Mouse (Mus musculus) C2C12 (cell line): Measurements from ENCODE around the gene 4930404H24Rik. TPM values are rescaled to one million over a fixed set of nuclear protein-coding genes. Genes with fewer than 3 reads are reported as not detected.
"Not testable (repeated sequence)": the region's sequence is repeated elsewhere in the genome, so short reads cannot be mapped to it uniquely, and the experiment has no call there.

Experiments
- H3K27me3 ChIP-seq: one replicate; pipeline ENCODE4 v1.6.1; 2011; ENCODE audit not compliant: control insufficient read depth, insufficient read depth, insufficient read length
- H3K36me3 ChIP-seq: one replicate; pipeline ENCODE4 v1.6.1; 2011; ENCODE audit not compliant: control insufficient read depth, insufficient read depth
- H3K4me3 ChIP-seq: one replicate; pipeline ENCODE4 v1.5.1; 2011; ENCODE audit warnings: mild to moderate bottlenecking, control low read depth; ENCODE audit not compliant: poor library complexity, insufficient read depth, severe bottlenecking
- H3K79me2 ChIP-seq: one replicate; pipeline ENCODE4 v1.6.1; 2011; ENCODE audit not compliant: control insufficient read depth, insufficient read depth
- H3K79me3 ChIP-seq: one replicate; pipeline ENCODE4 v1.6.1; 2011; ENCODE audit warnings: low read depth, control low read depth
- H3ac ChIP-seq: one replicate; pipeline ENCODE3; 2011; ENCODE audit warnings: low read depth; ENCODE audit not compliant: control insufficient read depth, insufficient read length
- CEBPB ChIP-seq: IDR thresholded peaks from one replicate; pipeline ENCODE4 v1.6.1; 2011; ENCODE audit warnings: low read depth, mild to moderate bottlenecking, control low read depth, moderate library complexity
- CTCF ChIP-seq: IDR thresholded peaks from one replicate; pipeline ENCODE4 v1.5.1; 2011; ENCODE audit not compliant: control insufficient read depth, insufficient read depth, insufficient read length
- FOSL1 ChIP-seq: IDR thresholded peaks from one replicate; pipeline ENCODE4 v1.8.0; 2011; ENCODE audit warnings: mild to moderate bottlenecking, low read length; ENCODE audit not compliant: poor library complexity, insufficient read depth, severe bottlenecking
- MAX ChIP-seq: IDR thresholded peaks from one replicate; pipeline ENCODE4 v1.6.1; 2011; ENCODE audit warnings: mild to moderate bottlenecking, control low read depth
- MYOD1 ChIP-seq: IDR thresholded peaks from one replicate; pipeline ENCODE4 v1.6.1; 2011; ENCODE audit warnings: low read depth; ENCODE audit not compliant: control insufficient read depth, insufficient read length
- MYOG ChIP-seq: IDR thresholded peaks from one replicate; pipeline ENCODE4 v1.6.1; 2011; ENCODE audit not compliant: control insufficient read depth, insufficient read length; ENCODE audit errors: extremely low read depth
- USF1 ChIP-seq: IDR thresholded peaks from one replicate; pipeline ENCODE4 v1.6.1; 2011; ENCODE audit warnings: low read depth, mild to moderate bottlenecking, control low read depth, moderate library complexity
- polyA plus RNA-seq: library from polyadenylated mRNA; unstranded; fragments of >200 nt; fragmentation: generic; extraction: Trizol; gene quantifications from one replicate; pipeline ENCODE4 v1.2.1, GENCODE M21; 2012; ENCODE audit warnings: missing spikeins

The 4930404H24Rik gene
- polyA plus RNA-seq, 1 experiment = not detected

DNA sequence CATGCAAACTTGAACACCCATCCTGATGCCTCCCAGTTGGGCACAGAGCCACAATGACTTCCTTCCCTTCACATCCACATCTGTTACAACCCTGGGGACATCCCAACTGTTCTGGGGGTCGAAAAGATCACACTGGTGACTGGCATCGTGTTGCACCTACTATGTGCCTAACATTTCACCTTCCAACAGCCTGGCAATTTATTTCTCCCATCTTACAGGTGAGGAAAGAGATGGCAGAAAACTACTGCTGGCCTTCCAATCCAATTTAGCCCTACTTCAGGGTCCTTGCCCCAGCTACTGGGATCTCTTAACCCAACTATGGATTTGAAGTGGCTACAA lies 772 bp downstream of the 4930404H24Rik start:
- Histone ChIP-seq H3ac (no peak overlapping the region), H3K27me3 (no peaks in the 10 kb centered on the region), H3K4me3 (no peak overlapping the region), H3K79me2 (no peaks in the 10 kb centered on the region), H3K36me3 (no peaks in the 10 kb centered on the region), H3K79me3 (no peaks in the 10 kb centered on the region)
- TF ChIP-seq FOSL1 (no peak), CTCF (no peak), MYOD1 (peak; percentile 7), CEBPB (no peak)

- Histone ChIP-seq H3K79me3 (no peaks in the 10 kb centered on the region), H3K27me3 (no peaks in the 10 kb centered on the region), H3K4me3 (no peak overlapping the region), H3K36me3 (no peaks in the 10 kb centered on the region), H3K79me2 (no peaks in the 10 kb centered on the region), H3ac (no peak overlapping the region)
- TF ChIP-seq MYOD1 = no peak
- no peak for TF ChIP-seq MAX
- TF ChIP-seq USF1 = no peak
- TF ChIP-seq FOSL1 = no peak
- TF ChIP-seq CEBPB = no peak
- TF ChIP-seq MYOG = no peak
- TF ChIP-seq CTCF = no peak
These were observed 1.2 kb downstream of the 4930404H24Rik start for GRCm38 (mm10) chr2:153493781-153494292.

GRCm38 (mm10) chr2:153494293-153494811 lies 1.8 kb downstream of the 4930404H24Rik start:
- Histone ChIP-seq H3K4me3 (no peak overlapping the region), H3ac (no peak overlapping the region), H3K79me3 (no peaks in the 10 kb centered on the region), H3K27me3 (no peaks in the 10 kb centered on the region), H3K36me3 (no peaks in the 10 kb centered on the region), H3K79me2 (no peaks in the 10 kb centered on the region)
- no peak for TF ChIP-seq FOSL1
- TF ChIP-seq MYOD1 = no peak
- no peak for TF ChIP-seq MAX
- TF ChIP-seq MYOG = no peak
- no peak for TF ChIP-seq CEBPB
- TF ChIP-seq USF1 = no peak
- no peak for TF ChIP-seq CTCF

DNA sequence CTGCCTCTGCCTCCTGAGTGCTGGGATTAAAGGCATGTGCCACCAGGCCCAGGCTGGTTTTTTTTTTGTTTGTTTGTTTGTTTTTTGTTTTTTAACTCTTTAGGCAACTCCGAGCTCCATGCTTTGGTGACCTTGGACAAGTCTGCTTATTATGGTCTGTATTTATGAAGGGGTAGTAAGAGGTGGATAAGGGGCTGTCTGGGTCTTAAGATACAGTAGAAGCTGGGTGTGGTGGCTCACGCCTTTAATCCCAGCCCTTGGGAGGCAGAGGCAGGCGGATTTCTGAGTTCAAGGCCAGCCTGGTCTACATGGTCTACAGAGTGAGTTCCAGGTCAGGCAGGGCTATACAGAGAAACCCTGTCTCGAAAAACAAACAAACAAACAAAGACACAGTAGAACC lies 2.8 kb downstream of the 4930404H24Rik start:
- H3K27me3 ChIP-seq, H3K79me3 ChIP-seq, H3K36me3 ChIP-seq, H3K4me3 ChIP-seq, H3ac ChIP-seq, H3K79me2 ChIP-seq: not testable (repeated sequence)

DNA sequence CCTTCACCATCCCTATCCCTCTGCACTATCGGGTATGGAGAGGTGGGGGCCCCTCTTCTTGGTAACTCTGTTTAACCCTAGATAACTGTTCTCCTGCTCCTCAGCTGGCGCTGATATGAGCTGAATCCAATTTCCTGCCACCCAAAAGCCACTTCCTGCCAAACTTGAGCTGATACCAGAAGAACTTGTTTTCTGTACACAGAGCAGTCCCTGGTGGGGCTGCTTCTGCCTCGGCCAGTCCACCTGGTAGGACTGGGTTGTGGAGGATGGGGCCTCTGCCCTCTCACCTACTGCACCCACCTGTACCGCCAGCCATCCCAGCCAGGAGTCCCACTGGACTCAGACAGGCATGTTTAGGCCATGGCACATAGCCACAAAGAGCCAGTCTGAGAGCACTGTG lies 3.2 kb downstream of the 4930404H24Rik start:
- H3K36me3 ChIP-seq = no peaks in the 10 kb centered on the region
- TF ChIP-seq FOSL1 (no peak), MYOD1 (no peak), MYOG (no peak), MAX (no peak), USF1 (no peak), CEBPB (no peak), CTCF (no peak)
- no peaks in the 10 kb centered on the region for H3K27me3 ChIP-seq
- H3K79me3 ChIP-seq = no peaks in the 10 kb centered on the region
- H3K79me2 ChIP-seq = no peaks in the 10 kb centered on the region
- no peak overlapping the region for H3K4me3 ChIP-seq
- no peak overlapping the region for H3ac ChIP-seq

DNA sequence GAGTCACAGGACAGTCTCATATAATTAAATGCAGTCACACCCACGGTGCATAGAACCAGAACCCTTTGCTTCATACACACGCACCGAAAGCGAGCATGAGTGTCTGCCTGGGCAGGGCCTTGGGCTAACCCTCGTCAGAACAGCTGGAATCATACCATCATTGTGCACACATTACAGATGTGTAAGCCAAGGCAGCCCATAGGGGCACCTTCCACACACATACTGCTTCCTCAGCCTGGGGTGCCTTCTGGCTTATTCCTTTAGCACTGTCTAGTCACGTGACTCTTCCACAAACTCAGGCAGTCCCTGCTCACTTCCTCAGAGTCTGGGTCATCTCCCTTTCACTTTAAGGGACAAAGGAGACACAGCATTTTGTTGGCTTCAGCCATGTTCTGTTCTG lies 3.7 kb downstream of the 4930404H24Rik start:
- Histone ChIP-seq H3K79me3 (no peaks in the 10 kb centered on the region), H3K27me3 (no peaks in the 10 kb centered on the region)
- TF ChIP-seq CTCF (no peak), USF1 (peak; percentile 44)

DNA sequence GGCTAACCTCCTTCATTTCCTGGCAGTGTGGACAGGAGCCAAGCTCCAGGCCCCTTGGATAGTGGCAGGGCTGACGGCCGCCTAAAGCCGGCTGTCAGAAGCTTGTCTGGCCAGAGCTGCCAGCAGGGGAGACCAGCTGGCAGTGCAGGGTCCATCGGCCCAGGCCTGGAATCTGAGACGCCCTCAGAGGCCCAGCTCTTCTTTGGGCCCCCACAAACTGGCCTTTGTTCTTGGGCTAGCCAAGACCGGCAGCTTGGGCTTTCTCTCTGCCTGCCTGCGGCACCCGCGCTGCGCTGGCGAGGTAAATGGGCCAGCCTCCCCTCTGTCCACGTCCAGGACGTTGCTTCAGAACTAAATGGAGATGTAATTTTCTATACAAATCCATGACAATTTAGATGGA lies 4.3 kb downstream of the 4930404H24Rik start:
- Histone ChIP-seq H3K36me3 (no peaks in the 10 kb centered on the region), H3K79me3 (no peaks in the 10 kb centered on the region), H3K79me2 (no peaks in the 10 kb centered on the region), H3ac (no peak overlapping the region), H3K4me3 (no peak overlapping the region), H3K27me3 (no peaks in the 10 kb centered on the region)
- no peak for TF ChIP-seq CTCF
- no peak for TF ChIP-seq MAX
- TF ChIP-seq MYOD1 = no peak
- no peak for TF ChIP-seq FOSL1
- no peak for TF ChIP-seq MYOG
- TF ChIP-seq USF1 = no peak
- TF ChIP-seq CEBPB = no peak

More for the DNA sequence above, 3.7 kb downstream of the 4930404H24Rik start:
- Histone ChIP-seq H3K4me3 (no peak overlapping the region), H3K36me3 (no peaks in the 10 kb centered on the region), H3ac (no peak overlapping the region), H3K79me2 (no peaks in the 10 kb centered on the region)
